Comparison of ENCODE assay signal across 12 mouse cellular contexts in the genomic region with DNA sequence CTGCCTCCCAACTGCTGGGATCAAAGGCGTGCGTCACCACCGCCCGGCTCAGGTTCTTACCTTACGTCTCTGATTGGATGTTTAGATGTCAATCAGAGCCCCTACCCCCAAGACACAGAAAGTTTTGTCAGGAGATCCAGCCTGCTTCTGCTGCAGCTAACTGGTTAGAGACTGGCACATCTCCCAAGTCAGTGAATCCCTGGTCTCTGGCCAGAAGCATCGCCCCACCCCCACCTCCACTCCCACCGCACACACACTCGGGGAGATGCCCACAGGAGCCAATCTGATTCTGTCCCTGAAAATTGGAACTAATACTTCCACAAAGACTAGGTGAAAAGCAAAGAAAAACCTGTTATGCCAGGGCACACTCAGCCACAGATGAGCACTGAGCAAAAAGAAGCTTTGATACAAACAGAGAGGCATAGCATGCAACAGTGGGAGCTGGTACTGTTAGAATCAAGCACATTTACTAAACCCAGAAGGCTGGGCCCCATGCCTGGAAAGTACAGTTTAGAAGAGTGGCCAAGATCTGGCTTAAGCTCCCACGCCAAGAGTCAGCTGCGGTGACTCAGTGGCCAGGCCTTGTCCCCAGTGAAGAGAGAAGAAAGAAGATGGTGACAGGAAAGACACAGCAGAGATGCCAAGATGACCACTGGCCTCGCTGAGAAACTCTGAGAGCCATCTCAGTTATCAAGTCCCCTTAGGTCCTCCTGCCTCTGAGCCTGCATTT.
A peak's percentile ranks its signal among the peaks of the same experiment; 100 is the strongest.
DNase-seq lines count a peak whose midpoint lies in the region; TF ChIP-seq lines count a peak whose summit lies in the region.
"Had no signal": no experiment of that assay in that cellular context is flagged by ENCODE, and none has a peak within 500 bp of the region (broad histone marks: within the 10 kb centered on the region; RNA-seq: fewer than 3 reads in every experiment).

No protein-coding gene starts in this region.

- no peak for TF ChIP-seq CTCF in lung, adult 2 months (IDR thresholded peaks at IDR 0.05; ENCODE audit: insufficient read depth, low read length)

- H3K4me3 ChIP-seq in lung, adult 2 months (replicated peaks; ENCODE audit: extremely low read depth, low read depth, low read length), result no peak overlapping the region
- H3K4me3 ChIP-seq: liver, embryonic 15.5 days had no signal

- DNase-seq in lung, postnatal 10 days, result peak; percentile 65
- no peak for DNase-seq in lung, adult 2 months
- DNase-seq in Muller cell, postnatal 12 days (ENCODE audit: inconsistent ontology term), result peak; percentile 42
- peak; percentile 30 to 59 for DNase-seq in adrenal gland, postnatal 36 days
- peak; percentile 57 to 60 for DNase-seq in heart, postnatal 10 days
- no peak for DNase-seq in thymus, postnatal 14 days
- no peak for DNase-seq in spleen, postnatal 4 days (ENCODE audit: low spot score in 2 of 2)
- no peak for DNase-seq in spleen, adult 12 weeks (ENCODE audit: low spot score)
- DNase-seq: kidney, postnatal 36 days; midbrain, embryonic 14.5 days; spleen, adult 18-20 months had no signal

- H3K4me1 ChIP-seq in lung, adult 2 months (ENCODE audit: control insufficient read depth, insufficient read depth, low read length), result no peaks in the 10 kb centered on the region

- intact Hi-C loops in heart, postnatal 10 days (cut with DNase I), result no loop called here

- 81% methylated on average over 11 of the region's 11 CpGs for whole genome bisulfite sequencing in lung, adult 2 months

- no peak for TF ChIP-seq POLR2A in lung, adult 2 months (IDR thresholded peaks at IDR 0.05; ENCODE audit: borderline replicate concordance, extremely low read depth, low read depth, low read length)

Comparison
In these comparisons a context has a peak if more than half of its experiments do, and no peak if none do; other contexts are left out.
1. DNase-seq: peak in lung, postnatal 10 days (single experiment), Muller cell, postnatal 12 days (single experiment), adrenal gland, postnatal 36 days (2 of 2) and heart, postnatal 10 days (2 of 2); none in lung, adult 2 months (single experiment), thymus, postnatal 14 days (single experiment), spleen, postnatal 4 days (0 of 2) and spleen, adult 12 weeks (single experiment).